Mouse (Mus musculus): ENCODE data around the gene Ttc25.

The Ttc25 gene

DNA sequence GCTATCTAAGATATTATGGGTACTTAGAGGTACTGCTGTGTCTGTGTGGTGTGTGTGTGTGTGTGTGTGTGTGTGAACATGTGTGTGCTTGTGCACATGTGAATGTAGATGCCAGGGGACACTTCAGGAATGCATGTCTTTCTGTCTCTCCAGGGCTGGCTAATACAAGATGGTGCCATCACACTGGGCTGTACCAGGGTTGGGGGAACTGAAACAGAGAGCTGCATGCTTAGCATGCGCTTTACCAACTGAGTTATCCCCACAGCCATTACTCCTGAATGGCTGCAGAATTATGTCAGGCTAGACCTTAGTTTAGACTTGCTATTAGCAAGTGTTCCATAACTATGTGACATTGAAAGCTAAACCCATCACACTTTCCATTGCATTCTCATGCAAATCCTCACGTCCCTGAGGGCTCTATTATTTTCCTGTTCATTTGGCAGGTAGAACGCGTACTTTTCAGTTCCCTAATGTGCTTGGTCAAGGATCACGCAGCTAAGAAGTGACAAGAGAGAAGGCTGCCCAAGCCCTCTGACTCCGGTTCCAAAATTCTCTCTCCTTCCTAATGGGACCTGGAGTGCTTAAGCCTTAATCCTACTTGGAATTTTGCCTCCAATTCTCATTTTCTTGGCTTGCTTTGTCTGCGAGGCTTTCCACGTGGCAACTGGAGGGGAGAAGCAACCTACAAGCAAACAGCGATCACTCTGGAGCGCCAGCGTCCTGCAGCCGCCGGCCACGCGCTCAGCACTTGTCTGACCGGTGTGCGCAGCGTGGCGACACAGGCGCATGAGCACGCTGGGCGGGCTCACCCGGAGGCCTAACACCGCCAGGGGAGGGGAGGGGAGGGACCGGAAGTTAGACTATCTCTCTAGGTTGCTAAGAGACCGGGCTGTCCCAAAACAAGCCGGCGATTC, at the start of gene Ttc25:
Gene Ttc25, plus strand, starts transcription at position 776 of the 914 bp plus-strand sequence.
- DNase-seq, result peak; percentile 93

DNA sequence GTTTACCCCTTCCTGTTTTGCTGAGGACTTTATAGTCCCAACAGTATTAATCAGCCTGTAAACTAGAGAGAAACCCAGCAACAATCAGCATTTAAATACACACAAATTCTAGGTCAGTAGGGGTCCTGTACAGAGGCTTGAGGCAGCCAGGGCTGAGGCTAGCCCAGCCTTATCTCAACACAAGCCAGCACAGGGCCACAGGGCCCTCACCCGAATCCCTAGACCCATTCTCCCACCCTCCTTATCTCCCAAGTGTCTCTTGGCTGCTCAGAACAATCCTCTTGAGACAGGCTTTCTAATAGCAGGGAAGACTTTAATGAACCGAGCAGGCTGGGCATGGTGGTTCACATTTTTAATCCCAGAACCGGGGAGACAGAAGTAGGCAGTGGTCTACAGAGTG, 45.2 kb upstream of the Ttc25 start:
- DNase-seq, result no peak

DNA sequence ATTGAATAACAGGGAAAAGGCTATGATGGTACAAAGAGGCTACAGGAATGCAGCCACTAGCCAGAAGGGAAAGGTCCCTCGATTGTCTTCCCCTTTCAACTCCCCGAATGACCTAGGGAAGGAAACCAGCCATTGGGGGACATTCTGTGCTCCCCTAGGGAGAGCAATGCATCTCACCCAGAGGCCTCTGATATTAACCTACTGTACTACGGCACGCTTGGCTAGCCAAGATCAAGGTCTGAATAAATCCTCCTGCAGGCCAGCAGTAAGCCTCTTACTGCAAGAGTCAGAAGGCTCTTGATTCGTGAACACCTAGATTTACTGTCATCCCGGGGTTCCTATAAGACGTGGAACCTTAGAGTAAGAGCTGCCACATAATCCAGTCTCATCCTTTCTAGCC, 44.8 kb upstream of the Ttc25 start:
- DNase-seq, result no peak

DNA sequence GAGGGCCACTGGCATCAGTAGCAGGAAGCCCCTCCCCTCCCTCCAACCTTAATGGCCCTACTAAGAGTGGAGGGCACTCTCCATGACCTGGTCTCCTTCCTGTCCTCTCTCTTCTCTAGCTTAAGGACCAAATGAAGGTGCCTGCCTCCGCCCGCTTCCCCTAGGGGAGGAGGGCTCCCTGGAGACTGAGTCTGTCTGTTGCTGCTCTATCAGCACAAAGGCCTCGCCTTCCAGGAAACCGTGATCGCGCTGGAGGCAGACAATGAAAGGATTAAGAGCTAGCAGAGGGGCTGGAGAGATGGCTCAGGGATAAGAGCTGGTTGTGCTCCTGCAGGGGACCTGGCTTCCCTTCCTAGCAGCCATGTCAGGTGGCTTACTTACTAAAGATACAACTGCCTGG, 44.1 kb upstream of the Ttc25 start:
- DNase-seq, result no peak

DNA sequence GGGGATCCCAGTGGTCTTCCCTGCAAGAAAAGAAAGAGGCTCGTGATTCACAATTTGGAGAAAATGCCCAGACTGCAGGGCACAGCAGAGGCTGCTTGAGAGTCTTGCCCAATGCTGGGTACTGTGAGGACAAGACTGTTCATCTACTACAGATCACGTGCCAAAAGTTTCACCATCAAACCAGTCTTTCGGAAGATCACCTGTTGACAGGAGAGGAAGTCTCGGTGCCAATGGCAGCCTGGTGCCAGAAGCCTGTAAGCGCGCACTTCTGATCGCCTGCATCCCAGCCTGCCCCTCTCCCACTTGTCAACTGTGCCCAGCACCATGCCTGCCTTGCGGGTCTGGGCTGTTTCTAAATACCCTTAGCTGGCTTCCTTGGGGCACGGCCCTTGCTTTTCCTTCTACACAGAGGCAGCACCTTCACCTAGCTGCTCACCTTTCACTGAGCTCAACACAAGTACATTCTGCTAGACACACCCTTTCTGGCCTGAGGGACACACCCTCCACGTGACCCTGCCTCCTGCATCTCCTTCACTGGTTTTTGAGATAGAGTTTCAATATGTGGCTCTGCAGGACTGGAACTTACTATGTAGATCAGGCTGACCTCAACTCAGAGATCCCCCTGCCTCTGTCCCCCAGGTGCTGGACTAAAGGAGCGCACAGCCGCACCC, 40.3 kb upstream of the Ttc25 start:
- DNase-seq, result no peak

DNA sequence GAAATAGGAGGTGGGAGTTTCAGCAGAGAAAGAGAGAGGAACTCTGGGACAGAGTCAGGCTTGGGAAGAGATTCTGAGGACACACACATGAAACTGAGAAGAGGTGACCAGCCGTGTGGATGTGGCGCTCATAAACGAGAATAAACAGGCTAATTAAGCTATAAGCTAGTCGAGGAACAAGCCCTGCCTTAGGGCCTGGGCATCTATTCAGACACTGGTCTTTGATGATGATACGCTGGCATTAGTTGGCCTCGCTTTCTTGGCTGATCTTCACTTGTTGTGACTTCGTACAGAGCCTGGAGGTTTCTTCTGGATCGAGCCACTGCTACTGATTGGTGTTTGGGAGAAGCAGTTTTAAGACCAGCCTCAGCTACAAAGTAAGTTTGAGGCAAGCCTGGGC, 39.4 kb upstream of the Ttc25 start:
- no peak for DNase-seq

DNA sequence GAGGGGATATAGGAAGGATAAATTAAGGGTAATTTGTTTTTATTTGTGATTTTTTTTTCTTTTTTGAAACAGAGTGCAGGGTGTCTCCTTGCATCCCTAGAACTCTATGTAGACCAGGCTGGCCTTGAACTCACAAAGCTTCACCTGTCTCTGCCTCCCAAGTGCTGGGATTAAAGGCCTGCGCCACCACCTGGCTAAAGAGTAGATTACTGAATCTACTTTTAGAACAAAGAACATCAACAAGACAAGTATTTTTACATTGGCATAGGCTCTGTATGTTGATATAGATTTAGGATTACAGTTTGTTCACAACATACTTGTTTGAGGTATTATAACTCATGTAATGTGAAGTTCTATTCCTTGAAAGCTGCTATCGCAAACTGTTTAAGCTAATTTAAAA, 34.9 kb upstream of the Ttc25 start:
- DNase-seq, result no peak

DNA sequence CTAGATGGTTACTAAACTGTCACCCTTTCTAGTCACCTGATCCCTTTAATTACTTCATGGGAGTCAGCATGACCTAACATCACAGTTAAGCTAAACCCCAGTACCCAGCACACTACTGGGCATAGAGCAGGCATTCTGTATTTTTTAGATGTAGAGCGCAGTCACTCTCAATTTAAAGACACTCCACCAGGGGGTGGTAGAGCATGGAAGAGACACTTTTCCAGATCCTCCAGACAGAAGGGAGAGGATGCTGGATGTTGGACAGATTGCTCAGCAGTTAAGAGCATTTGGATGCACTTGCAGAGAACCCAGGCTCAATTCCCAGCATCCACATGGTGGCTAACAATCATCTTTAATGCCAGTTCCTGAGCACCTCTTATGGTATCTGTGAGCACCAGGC, 33.0 kb upstream of the Ttc25 start:
- peak; percentile 63 for DNase-seq

DNA sequence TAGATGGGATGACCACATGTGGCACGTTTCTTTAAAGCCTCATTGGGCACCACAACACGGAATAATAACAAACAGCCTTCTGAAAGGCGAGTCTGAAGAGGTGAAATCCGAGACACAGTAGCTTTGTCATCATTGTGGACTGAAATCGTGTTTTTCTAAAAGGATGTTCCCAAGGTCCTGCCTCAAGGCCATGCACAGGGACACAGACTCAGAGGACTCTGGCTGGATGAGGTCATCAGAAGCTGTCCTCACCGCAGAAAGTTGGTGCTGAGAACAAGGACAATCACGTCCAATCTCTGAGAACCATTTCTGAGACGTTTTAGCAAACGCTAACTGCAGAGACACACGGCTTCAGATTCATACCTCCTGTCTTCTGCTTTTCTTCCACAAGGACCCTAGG, 31.7 kb upstream of the Ttc25 start:
- no peak for DNase-seq

DNA sequence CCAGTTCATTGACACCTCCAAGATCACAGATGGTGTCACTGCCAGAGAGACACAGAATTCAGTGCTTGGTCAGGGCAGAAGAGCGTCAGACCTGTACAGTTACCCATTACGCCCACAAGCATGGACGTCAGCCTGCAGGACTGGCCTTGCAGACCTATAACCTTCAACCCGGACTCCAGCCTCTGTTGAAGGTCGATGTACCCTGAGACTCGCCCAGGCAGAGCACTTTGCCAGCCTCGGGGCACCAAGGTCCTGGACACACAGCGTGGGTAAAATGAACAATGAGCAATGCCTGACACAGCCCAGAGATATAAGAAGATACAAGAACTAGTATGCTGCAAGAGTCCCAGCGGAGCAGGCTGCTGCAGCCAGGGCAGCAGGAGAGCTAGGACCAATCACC, 30.3 kb upstream of the Ttc25 start:
- DNase-seq, result no peak

DNA sequence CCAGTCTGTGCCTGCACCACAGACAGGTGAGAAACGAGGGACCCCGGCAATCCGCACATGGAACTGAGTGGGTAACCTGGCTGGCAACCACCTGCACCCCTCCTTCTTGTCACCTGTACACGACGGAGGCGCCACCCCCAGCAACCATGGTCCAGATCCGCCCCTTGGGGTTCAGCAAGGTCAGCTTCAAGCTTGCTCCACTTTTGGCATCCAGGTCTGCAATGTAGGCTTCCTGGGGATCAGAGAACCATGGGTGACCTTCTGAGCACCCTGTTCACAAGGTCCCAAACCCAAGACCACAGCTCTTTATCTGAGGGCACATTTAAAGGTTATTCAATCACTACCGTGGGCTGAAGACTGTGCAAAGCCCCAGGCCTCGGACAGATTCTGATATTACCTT, 29.6 kb upstream of the Ttc25 start:
- no peak for DNase-seq

DNA sequence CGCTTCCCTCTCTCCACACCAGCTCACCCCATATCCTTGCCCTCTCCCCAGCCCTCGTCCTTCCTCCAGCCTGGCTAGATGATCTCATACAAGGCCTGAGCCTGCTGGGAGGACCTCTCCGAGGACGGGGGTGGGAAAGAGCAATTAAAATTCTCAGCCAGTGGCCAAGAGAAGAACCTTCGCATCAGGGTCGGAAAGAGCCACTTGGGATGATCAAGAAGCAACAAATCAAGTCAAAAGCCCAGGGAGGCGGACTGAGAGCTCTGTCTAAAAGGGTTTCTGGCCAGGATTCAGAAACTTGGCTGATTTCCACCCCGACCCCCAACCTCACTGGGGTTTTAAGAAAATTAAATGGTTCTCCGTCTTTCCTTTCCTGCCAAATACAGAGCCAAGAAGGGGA, 29.1 kb upstream of the Ttc25 start:
- DNase-seq, result peak; percentile 79

DNA sequence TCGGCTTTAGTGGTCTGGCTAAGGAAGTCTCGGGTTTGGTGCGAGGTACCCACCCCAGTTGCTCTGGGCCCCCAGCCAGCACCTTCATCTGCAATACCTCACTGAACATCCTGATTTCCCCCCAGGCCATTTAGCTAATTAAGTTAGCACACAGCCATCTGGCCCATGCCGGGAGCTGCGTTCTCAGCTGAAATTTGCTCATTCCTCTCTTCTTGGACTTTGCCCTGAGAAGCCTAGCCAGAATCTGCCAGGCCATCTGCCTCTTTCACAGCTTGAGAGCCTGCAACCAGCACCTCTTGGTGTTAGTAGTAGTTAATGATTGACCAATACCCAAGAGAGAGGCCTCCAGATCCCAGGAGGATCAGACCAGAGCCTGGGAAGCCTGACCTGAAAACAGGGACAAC, 27.2 kb upstream of the Ttc25 start:
- DNase-seq, result peak; percentile 74

DNA sequence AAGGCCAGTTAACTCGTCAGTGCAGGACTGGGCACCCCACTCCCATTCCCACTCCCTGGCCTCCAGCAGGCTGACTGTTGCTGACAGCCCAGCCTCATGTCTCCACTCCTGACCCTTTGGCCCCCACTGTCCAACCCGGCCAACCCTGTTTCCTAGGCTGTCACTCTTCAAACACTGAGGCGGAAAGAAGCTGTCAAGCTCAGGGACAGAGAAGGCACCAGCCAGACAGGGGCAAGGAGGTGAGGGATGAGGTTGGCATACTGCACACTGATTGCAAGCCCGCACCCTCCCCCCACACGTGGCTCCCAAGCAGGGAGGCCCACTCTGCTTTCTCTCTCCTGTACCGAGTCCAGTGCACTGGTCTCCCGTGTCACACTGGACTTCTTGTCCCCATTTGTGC, 26.2 kb upstream of the Ttc25 start:
- DNase-seq, result no peak

DNA sequence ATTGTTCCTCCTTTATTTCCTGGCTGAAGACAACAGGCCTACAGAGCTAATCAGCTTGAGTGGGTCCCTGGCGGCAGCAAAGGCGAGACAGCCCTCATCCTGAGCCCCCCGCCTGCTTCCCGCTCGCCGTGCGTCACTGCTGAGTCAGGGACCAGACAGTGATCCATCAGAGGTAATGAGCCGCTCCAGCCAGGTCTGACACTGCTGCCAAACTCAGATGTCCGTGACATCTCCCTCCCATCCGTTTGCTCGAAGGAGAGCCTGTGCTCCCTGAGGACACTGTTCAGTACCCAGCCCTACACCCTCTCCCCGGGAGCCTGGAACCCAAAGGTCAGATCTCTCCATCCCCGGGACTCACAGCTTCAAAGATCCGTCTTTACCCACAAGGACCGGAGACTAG, 24.6 kb upstream of the Ttc25 start:
- DNase-seq, result peak; percentile 73

DNA sequence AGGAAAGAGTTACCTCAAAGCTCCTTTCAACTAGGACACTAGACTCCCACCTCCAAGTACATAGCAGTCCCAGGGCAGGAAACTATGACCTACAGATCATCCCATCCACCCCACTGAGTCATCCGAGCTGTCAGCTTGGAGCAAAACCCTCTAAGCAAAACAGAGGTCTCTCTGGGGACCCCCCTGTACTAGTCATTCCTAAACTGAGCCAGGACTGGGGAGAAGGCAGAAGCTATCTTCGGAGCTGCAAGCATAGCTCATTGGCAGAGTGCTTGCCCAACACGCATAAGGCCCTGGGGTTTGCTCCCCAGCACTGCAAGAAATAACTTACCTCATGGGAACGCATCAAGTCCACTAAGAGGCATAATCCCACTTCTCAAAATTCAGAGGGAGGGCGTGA, 21.0 kb upstream of the Ttc25 start:
- no peak for DNase-seq

DNA sequence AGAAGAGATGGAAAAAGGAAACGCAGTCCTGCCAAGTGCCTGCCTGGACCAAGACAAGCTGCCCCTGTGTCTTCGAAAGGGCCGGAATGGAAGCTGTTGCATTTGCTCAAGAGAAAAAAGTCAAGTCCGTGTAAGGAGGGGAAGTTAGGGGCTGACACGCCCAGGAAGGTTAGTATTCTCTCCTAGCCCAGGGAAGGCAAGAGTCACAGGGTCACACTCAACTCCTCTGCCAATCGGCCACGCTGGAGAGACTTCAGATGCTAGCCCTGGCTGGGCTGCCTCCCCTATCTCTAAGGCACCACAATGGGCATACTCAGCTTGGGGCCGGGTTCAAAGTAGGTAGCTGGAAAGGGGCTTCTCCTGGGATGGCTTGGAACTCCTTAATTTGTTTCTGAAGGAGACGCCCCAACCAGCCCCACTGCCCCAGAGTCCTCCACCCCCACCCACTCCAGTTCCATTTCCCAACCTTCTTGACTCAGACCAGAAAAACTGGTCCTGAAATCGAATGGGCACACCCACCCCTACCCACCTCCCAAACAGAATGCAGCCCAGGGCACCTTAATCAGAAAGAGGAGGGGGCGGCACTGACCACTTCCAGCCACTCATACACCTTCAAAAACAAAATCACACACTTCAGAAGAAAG, 20.3 kb upstream of the Ttc25 start:
- DNase-seq, result no peak

DNA sequence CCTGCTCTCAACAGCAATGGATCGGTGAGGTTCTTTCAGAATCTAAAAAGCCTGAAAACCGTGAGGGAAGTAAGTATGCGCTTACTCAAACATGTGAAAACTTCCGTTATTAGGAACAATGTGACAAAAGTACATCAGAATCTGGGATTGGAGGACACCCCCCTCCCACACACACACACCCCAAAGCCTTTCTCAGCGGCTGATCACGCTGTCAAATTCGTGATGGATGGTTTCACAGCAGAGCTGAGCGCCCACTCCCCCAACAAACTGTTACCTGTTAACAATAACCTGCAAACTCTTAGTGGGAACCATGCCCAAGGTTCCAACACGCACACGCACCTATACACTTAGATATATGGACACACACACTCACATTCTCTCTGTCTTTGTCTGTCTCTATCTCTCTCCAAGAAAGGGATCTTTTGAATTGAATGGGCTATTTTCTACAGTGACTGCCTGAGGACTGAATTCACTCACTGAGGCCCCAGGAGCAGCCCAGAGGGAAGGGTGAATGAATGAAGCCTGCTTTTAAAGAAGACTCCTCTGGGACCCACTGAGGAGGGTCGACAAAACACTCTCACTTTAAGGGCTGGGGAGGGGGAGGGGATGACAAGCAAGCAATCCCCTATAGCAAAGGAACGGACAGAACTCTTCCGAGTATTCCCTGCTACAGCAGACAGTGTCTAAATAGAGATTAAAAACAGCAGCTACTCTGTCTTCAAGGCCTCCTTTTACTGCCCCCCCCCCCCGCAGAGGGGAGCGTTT, 19.2 kb upstream of the Ttc25 start:
- DNase-seq, result no peak

DNA sequence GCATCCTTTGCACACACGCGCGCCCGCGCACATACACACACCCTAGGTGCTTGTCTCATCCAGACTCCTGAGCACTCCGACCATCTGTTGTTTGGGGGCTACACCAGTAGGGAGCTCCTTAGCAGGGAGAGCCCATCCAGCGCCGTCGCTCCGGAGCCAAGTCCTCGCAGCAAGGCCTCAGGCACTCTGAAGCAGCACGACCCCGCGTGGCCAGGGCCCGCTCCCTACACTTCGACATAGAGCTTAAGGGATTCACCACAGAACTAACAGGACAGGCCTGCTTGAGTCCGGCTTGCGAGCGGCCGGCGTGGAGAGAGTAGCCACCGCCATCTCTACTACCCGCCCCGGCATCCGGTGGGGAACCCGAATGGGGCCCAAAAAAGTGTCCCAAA, 18.3 kb upstream of the Ttc25 start:
- DNase-seq, result peak; percentile 80

DNA sequence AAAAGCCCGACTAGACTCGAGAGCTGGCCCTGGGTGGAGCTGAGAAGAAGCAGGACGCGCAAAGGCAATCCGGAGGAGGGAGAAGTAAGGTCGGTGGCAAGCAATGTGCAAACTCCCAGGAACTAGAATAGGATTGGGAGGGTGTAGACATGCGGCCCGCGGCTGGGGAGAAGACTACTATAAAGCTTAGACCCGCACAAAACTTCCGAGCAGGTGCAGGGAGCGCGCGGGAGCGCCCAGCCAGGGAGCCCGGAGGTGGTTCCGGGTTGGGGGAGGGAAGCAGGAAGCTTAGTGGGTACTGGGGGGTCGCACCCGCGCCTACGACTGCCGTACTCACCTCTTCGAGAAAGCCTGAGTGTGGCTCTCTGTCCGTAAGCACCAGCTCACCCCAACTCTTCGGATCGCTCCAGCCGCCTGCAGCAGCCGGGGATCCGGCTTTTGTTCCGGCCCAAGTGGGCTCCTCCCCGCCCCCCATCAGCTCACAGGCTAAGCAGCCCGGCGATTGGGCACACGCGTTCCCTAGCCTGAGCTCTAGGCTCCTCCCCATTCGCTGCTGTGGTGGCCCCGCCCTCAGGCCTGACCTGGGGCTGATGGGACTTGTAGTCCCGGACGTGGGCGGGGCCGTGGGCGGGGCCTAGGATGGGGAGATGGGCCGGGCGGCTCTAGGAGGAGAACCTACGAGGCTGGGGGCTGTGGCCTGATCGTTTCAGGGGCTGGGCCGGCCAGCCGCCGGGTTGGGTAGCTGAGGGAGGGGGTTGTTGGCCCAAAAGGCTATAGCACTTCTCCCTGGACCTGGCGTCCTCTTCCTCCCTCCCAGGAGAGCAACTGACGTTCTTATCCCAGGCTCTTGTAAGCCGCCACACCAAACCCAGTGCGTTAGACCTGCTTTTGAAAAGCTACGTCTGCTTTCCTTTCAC, 17.7 kb upstream of the Ttc25 start, which contains the start of gene Acly:
Gene Acly, minus strand, starts transcription at position 543 of the 917 bp plus-strand sequence.
- DNase-seq, result peak; percentile 100

DNA sequence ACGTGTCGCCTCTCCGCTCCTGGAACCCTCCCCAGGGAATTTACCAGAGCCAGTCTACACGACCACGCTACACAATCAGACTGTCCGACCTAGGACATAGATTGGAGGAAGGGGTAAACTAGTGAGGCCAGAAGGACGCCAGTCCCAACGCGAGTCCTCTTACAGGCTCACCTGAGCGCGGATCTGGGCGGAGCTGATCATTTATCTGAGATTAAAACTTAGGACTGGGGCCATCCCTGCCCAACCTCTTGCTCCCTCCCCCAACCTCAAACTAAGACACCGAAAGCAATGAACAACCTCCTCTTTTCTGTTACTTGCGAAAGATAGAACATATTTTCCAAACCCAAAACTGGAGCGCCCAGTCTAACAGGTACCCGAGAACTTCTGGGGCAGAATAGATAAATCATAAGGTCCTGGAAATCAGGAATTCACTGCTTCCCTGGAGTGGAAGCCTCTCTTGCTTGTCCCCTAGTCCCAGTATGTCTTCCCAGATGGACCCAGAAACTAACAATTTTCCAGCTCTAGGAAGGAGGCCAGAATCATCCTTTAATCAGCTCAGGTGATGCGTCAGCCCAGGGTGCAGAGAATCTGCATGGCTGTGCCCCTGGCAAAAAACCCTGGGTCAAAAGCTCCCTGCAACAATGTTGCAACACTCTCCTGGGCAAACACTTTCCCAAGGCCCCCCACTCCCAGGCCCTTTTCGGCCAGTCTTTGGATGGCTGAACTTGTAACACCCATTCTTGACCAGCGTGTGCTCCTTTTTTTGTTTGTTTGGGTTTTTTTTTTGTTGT, 16.8 kb upstream of the Ttc25 start:
- DNase-seq, result no peak

All from kidney, postnatal 10 days (tissue).